Mouse (Mus musculus) frontal cortex, adult 2 months (tissue): ENCODE results near the gene Col17a1. TPM values are rescaled to one million over a fixed set of nuclear protein-coding genes. Genes with fewer than 3 reads are reported as not detected.

Experiments
- DNase-seq, 2 experiments: peaks; one replicate each; pipeline ENCODE4 v3.0.0; 2022; ENCODE audit warnings: low spot score in 1 of 2; ENCODE audit errors: extremely low spot score in 1 of 2
- polyA plus RNA-seq: library from polyadenylated mRNA; depleted of rRNA; stranded (reverse); fragments of >200 nt; gene quantifications from 2 replicates; pipeline ENCODE4 v1.2.3, GENCODE M21; 2012

Col17a1 gene
- polyA plus RNA-seq, 1 experiment: 1.1 TPM

DNA sequence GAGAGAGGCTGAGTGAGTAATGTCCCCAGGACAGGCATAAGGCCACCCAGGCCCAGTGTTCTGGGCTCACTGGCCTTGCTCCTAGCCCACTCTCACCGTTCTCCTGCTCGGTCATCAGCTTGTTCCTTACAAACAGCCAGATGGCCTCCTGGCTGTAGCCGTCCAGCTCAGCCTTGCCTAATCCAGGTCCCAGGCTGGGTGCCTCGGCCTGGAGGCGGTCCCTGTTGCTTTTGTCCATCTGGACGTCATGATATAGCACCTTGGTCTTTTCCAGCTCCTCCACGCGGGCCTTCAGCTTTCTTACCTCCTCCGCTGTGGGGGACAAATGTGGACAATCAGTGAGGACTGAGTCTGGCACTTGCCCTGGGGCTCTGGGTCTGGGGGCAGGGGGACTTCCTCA lies 23.5 kb downstream of the Col17a1 start:
- no peak for DNase-seq

GRCm38 (mm10) chr19:47667601-47668000 lies 24.3 kb downstream of the Col17a1 start:
- DNase-seq: no peak

DNA sequence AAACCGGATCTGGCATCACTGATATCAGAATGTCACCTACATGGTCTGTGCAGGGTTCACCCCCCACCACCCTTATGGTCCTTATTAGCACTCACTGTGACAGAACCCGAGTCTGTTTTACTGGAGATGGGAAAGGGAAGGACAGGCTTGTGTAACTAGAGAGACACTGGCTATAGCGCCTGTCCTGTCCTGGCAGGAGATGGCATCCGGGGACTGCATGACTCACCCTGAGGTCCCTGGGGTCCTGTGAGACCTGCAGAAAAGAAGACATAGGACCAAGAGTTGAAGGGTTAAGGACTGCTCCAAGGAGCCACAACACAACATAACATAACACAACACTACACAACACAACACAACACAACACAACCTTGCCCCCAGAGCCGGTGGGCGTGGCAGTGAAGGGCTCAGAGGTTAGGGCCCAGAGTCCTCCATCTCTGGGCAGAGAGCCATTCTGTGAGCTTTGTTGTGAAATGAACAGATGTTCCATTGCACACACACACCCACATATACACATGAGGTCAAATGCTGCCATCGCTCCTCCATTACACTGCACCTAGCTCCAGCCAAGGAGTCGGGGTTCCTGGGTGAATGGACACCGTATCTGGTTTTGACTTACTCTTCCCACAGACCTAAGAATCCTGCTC lies 32.0 kb downstream of the Col17a1 start:
- DNase-seq: no peak

DNA sequence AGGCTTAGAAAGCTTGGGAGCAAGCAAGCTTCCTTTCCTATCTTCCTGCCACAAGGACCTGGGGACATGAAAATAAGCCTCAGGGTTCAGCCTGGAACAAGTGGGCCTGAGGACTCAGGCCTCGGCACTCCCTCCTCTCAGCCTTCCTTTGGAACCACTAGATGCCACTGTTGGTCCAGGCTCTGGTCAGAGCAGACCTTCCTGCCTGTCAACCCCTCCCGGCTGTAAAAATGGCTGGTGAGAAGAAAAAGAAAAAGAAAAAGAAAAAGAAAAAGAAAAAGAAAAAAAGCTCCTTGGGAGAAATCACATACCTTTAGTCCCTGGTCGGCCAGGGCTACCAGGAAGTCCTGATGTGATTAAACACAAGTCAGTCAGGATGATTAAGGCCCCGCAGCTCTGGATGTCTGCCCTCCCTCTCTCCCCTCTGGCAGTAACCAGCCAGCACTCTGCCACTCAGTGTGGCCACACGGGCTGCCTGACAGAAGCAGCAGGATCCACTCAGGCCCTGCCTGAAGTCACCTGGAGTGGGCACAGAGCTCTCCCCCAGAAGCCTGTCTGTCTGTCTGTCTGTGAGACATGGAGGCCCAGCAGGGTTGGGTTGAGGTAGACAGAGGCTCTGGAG lies 32.9 kb downstream of the Col17a1 start:
- DNase-seq: peak; percentile 23 to 74

- DNase-seq: no peak
Observed at GRCm38 (mm10) chr19:47654896-47655295, 37.0 kb downstream of the Col17a1 start.

GRCm38 (mm10) chr19:47653173-47653572 lies 38.7 kb downstream of the Col17a1 start:
- no peak for DNase-seq

- no peak for DNase-seq
Observed at GRCm38 (mm10) chr19:47652255-47652654, 39.6 kb downstream of the Col17a1 start.

GRCm38 (mm10) chr19:47651160-47651480 lies 40.8 kb downstream of the Col17a1 start:
- no peak for DNase-seq

DNA sequence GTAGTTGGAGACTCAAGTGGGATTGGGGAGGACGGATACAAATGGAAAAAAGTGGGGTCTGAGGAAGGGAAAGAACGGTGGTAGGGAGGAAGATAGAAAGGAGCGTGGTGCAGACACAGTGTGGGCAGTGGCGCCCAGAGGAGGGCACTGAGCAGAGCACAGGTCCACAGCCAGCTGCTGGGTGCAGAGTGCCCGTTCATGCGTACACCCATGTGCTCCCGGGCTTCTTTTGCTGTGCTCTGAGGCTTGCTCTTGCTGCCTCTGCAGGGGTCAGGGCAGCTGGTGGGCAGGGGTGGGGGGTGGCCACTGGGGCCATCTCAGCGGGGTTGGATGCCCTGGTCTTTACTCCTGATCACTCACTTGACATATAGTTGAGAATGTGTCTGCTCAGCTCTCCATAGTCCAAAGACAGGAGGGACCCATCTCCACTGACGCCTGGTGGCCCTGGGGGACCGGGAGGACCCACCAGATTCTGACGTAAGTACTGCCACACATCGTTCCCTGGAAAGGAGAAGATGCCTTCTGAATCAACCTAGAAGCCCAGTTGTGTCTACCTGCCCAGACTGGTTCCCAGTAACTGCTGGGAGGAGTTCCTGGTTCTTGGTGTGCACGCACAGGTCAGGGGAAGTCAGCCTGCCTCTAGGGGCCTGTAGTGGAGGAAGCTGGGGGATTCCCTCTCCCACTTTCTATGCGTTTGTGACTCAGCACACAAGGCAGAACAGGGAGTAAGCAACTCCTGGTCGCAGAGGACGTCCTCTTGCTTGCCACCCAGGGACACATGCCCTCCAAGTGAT lies 41.3 kb downstream of the Col17a1 start:
- DNase-seq: no peak

DNA sequence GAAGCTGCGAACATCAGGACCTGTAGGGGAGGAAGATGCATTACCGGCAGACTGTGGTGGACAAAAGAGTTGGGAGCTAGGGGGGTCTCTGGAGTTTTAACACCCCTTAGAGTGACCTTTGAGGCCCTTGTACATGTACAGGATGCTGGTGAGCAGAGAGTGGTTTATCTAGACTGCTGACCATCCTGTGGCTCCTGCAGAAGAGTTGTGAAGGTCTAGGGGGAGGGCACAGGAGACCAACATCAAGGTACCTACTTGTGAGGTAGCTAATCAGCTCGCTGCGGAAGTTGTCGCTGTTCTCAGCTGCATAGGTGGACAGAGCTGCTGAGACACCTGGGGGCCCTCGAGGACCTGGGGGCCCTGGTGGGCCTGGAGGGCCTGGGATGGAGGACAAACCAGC lies 42.8 kb downstream of the Col17a1 start:
- DNase-seq: no peak

GRCm38 (mm10) chr19:47646508-47647120 lies 45.3 kb downstream of the Col17a1 start:
- no peak for DNase-seq

DNA sequence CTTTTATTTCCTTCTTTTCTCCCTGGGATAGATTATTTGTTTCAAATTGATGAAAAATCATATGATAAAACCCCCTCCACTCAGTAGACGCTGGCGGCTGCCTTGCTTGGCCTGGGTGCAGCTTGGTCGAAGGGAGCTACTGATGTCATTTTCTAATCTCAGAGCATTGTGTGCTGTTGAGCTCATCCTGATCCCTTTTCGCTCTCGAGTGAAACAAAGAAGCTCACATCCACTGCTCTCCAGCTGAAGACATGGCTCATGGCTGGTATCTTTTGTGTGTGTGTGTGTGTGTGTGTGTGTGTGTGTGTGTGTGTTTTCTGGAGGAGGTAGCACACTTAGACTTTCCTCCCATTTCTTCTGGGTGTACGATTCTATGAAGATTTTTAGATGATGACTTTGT lies 46.3 kb downstream of the Col17a1 start:
- no peak for DNase-seq

- no peak for DNase-seq
Observed at GRCm38 (mm10) chr19:47643910-47644309, 48.0 kb downstream of the Col17a1 start.

- DNase-seq: no peak
Observed at GRCm38 (mm10) chr19:47635380-47635779, 56.5 kb downstream of the Col17a1 start.

GRCm38 (mm10) chr19:47631799-47632198 lies 60.1 kb downstream of the Col17a1 start:
- no peak for DNase-seq

GRCm38 (mm10) chr19:47630381-47630780 lies 61.5 kb downstream of the Col17a1 start:
- no peak for DNase-seq

DNA sequence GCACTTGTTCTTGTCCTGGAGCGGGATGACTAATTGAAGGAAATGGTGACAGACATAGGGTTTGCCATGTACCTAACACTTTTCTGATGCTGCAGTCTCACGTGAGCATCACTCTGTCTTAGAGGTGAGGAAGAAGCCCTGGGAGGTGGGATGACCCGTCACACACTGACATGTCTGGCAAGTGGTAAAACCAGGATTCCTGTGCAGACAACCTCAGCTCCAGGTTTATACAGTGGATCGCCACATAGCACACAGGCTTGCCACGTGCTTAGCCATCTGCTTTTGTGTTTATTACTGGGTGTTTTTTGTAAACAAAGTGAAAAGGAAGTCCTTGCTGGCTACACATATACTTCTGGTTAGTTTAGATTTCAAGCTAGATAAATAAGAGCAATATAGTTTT lies 62.8 kb downstream of the Col17a1 start:
- no peak for DNase-seq

- peak in 1 of 2 experiments; percentile 66 for DNase-seq
Observed at GRCm38 (mm10) chr19:47627450-47627849, 64.4 kb downstream of the Col17a1 start.

GRCm38 (mm10) chr19:47624940-47625711 lies 66.8 kb downstream of the Col17a1 start:
- no peak for DNase-seq

GRCm38 (mm10) chr19:47621478-47621877 lies 70.4 kb downstream of the Col17a1 start:
- no peak for DNase-seq

- DNase-seq: no peak
Observed at GRCm38 (mm10) chr19:47613442-47613841, 78.5 kb downstream of the Col17a1 start.
